Mouse (Mus musculus): ENCODE measurements around the gene Xpo6.

- TF ChIP-seq POLR2A (IDR thresholded peaks at IDR 0.05; ENCODE audit: borderline replicate concordance, extremely low read depth, insufficient read depth, insufficient read length, poor library complexity, severe bottlenecking) (no peak), CTCF (IDR thresholded peaks at IDR 0.05; ENCODE audit: borderline replicate concordance, extremely low read depth, insufficient read depth, insufficient read length) (no peak)
These were observed 10.6 kb upstream of the Xpo6 start for GRCm38 (mm10) chr7:126210856-126211255.
